Mouse (Mus musculus) G1E (cell line): ENCODE data around the gene Pcbp3. TPM values are rescaled to one million over a fixed set of nuclear protein-coding genes. Genes with fewer than 3 reads are reported as not detected.
A peak's percentile ranks its signal among the peaks of the same experiment; 100 is the strongest.

Experiments used
- ATAC-seq: 2 replicates; pipeline ENCODE4 v1.8.0; 2016; ENCODE audit warnings: mild to moderate bottlenecking; ENCODE audit not compliant: insufficient number of reproducible peaks, poor library complexity, low FRiP score, severe bottlenecking; ENCODE audit errors: extremely low read depth
- DNase-seq: peaks from one replicate; pipeline ENCODE4 v3.0.0; 2012; ENCODE audit warnings: low spot score
- H3K27me3 ChIP-seq: 2 replicates; pipeline ENCODE4 v1.6.1; 2012; ENCODE audit warnings: mild to moderate bottlenecking, low read length, inconsistent platforms; ENCODE audit not compliant: insufficient read depth
- H3K36me3 ChIP-seq: replicated peaks from 2 replicates; pipeline ENCODE3; 2012; ENCODE audit warnings: mild to moderate bottlenecking, inconsistent platforms
- H3K4me1 ChIP-seq: 2 replicates; pipeline ENCODE4 v1.6.1; 2012; ENCODE audit warnings: low read depth, low read length, inconsistent platforms, mixed read lengths; ENCODE audit not compliant: insufficient read depth
- H3K4me3 ChIP-seq: 2 replicates; pipeline ENCODE4 v1.5.1; 2012; ENCODE audit warnings: low read depth, mild to moderate bottlenecking, inconsistent platforms, low read length, moderate library complexity, mixed read lengths
- H3K9me3 ChIP-seq: replicated peaks from 2 replicates; pipeline ENCODE4 v1.6.1; 2012; ENCODE audit warnings: inconsistent platforms
- CTCF ChIP-seq: IDR thresholded peaks from 2 replicates; pipeline ENCODE4 v1.5.1; 2012; ENCODE audit warnings: low read depth, low read length, inconsistent platforms, mixed read lengths
- GATA1 ChIP-seq: IDR thresholded peaks from 2 replicates; pipeline ENCODE4 v1.6.1; 2012; ENCODE audit warnings: borderline replicate concordance, low read length, inconsistent platforms, mixed read lengths
- GATA2 ChIP-seq: IDR thresholded peaks from 2 replicates; pipeline ENCODE4 v1.6.1; 2012; ENCODE audit warnings: low read depth, low read length, inconsistent platforms, borderline replicate concordance
- POLR2AphosphoS5 ChIP-seq: IDR thresholded peaks from 2 replicates; pipeline ENCODE4 v1.6.1; 2012; ENCODE audit warnings: low read depth, low read length, inconsistent platforms; ENCODE audit not compliant: insufficient replicate concordance
- TAL1 ChIP-seq: conservative IDR thresholded peaks from 2 replicates; pipeline ENCODE4 v1.6.1; 2012; ENCODE audit warnings: low read depth, low read length, inconsistent platforms, mixed read lengths
- polyA plus RNA-seq: library from polyadenylated mRNA; stranded (reverse); fragments of >175 nt; gene quantifications from 2 replicates; pipeline ENCODE4 v1.2.3, GENCODE M21; 2012
- total RNA-seq, 2 experiments: library from RNA; stranded (forward) in 1 of 2; stranded (reverse) in 1 of 2; fragments of 200-1000 nt in 1 of 2; fragments of >200 nt in 1 of 2; fragmentation: Nextera tagmentation in 1 of 2; gene quantifications; 2 replicates each; pipeline ENCODE4 v1.2.3; 2014 to 2017

Pcbp3 gene
- total and polyA plus RNA-seq, 3 experiments: not detected

- Histone ChIP-seq H3K4me1 (no peaks in the 10 kb centered on the region), H3K36me3 (no peaks in the 10 kb centered on the region), H3K27me3 (no peaks in the 10 kb centered on the region), H3K4me3 (no peak overlapping the region), H3K9me3 (peaks cover 3% of the 10 kb centered on the region; the same call in 1 of the 2 replicates)
- TF ChIP-seq POLR2AphosphoS5 (no peak), CTCF (no peak), GATA2 (no peak), TAL1 (no peak), GATA1 (no peak)
- DNase-seq (no peak), ATAC-seq (no peak)
Measured at GRCm38 (mm10) chr10:76964436-76964835, 2.7 kb upstream of the Pcbp3 start.

- H3K4me1 ChIP-seq: no peaks in the 10 kb centered on the region
- H3K9me3 ChIP-seq: peaks cover 3% of the 10 kb centered on the region; the same call in 1 of the 2 replicates
- ATAC-seq (no peak), DNase-seq (no peak)
- no peaks in the 10 kb centered on the region for H3K36me3 ChIP-seq
- H3K27me3 ChIP-seq: no peaks in the 10 kb centered on the region
- TF ChIP-seq POLR2AphosphoS5 (no peak), GATA2 (no peak), GATA1 (no peak), CTCF (no peak), TAL1 (no peak)
- no peak overlapping the region for H3K4me3 ChIP-seq
Measured at GRCm38 (mm10) chr10:76963997-76964396, 2.3 kb upstream of the Pcbp3 start.

GRCm38 (mm10) chr10:76961156-76961555, 531 bp downstream of the Pcbp3 start:
- DNase-seq (no peak), ATAC-seq (no peak)
- Histone ChIP-seq H3K9me3 (peaks cover 3% of the 10 kb centered on the region; the same call in 1 of the 2 replicates), H3K4me3 (no peak overlapping the region), H3K27me3 (no peaks in the 10 kb centered on the region), H3K36me3 (no peaks in the 10 kb centered on the region), H3K4me1 (no peaks in the 10 kb centered on the region)
- no peak for TF ChIP-seq GATA2
- no peak for TF ChIP-seq GATA1
- TF ChIP-seq TAL1: no peak
- TF ChIP-seq POLR2AphosphoS5: no peak
- TF ChIP-seq CTCF: no peak

- no peaks in the 10 kb centered on the region for H3K4me1 ChIP-seq
- DNase-seq (peak; percentile 28), ATAC-seq (no peak)
- H3K27me3 ChIP-seq: no peaks in the 10 kb centered on the region
- peaks cover 3% of the 10 kb centered on the region; the same call in 1 of the 2 replicates for H3K9me3 ChIP-seq
- TF ChIP-seq GATA1 (no peak), CTCF (no peak), TAL1 (no peak), GATA2 (no peak), POLR2AphosphoS5 (no peak)
- no peaks in the 10 kb centered on the region for H3K36me3 ChIP-seq
- H3K4me3 ChIP-seq: no peak overlapping the region
Measured at GRCm38 (mm10) chr10:76958201-76958600, 3.5 kb downstream of the Pcbp3 start.

GRCm38 (mm10) chr10:76956200-76956599, 5.5 kb downstream of the Pcbp3 start:
- H3K36me3 ChIP-seq: no peaks in the 10 kb centered on the region
- ATAC-seq (no peak), DNase-seq (no peak)
- no peaks in the 10 kb centered on the region for H3K4me1 ChIP-seq
- no peaks in the 10 kb centered on the region for H3K27me3 ChIP-seq
- TF ChIP-seq CTCF (no peak), POLR2AphosphoS5 (no peak), TAL1 (no peak), GATA2 (no peak), GATA1 (no peak)
- H3K9me3 ChIP-seq: no peaks in the 10 kb centered on the region
- H3K4me3 ChIP-seq: no peak overlapping the region

- ATAC-seq (no peak), DNase-seq (no peak)
- Histone ChIP-seq H3K4me3 (no peak overlapping the region), H3K4me1 (no peaks in the 10 kb centered on the region), H3K27me3 (peaks cover 2% of the 10 kb centered on the region), H3K36me3 (no peaks in the 10 kb centered on the region), H3K9me3 (no peaks in the 10 kb centered on the region)
- no peak for TF ChIP-seq POLR2AphosphoS5
- TF ChIP-seq TAL1: no peak
- TF ChIP-seq CTCF: no peak
- no peak for TF ChIP-seq GATA2
- TF ChIP-seq GATA1: no peak
Measured at GRCm38 (mm10) chr10:76941038-76941437, 20.6 kb downstream of the Pcbp3 start.
